Mouse (Mus musculus) forelimb bud, embryonic 11.5 days (tissue): ENCODE data around the gene Lrrc8d.

Source experiments
- DNase-seq: peaks from one replicate; pipeline ENCODE4 v3.0.0-alpha.2; 2012; ENCODE audit warnings: low read depth, low spot score

Gene Lrrc8d

GRCm38 (mm10) chr5:105715531-105716124, 15.9 kb downstream of the Lrrc8d start:
- no peak for DNase-seq

GRCm38 (mm10) chr5:105717294-105717693, 17.5 kb downstream of the Lrrc8d start:
- no peak for DNase-seq

- DNase-seq, result no peak
Observed at GRCm38 (mm10) chr5:105718138-105718670, 18.4 kb downstream of the Lrrc8d start.

DNA sequence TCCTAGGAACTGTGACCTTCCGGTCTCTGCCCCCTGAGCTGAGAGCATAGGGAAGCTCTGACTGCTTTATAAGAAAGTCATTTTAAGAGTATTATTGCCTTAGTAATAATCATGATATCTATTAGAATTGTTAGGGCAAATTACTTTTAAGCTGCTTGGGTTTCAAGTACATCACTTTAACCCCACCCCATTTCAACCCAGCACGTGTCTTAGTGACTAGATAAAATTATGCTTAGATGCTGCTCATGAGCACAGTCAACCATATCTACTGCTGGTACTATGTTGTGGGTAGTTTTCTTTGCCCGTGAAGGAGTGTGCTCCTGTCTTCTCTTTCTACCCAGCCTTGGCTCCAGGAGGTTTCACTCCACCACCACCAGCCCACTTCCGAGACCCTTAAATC, 21.5 kb downstream of the Lrrc8d start:
- DNase-seq, result no peak

DNA sequence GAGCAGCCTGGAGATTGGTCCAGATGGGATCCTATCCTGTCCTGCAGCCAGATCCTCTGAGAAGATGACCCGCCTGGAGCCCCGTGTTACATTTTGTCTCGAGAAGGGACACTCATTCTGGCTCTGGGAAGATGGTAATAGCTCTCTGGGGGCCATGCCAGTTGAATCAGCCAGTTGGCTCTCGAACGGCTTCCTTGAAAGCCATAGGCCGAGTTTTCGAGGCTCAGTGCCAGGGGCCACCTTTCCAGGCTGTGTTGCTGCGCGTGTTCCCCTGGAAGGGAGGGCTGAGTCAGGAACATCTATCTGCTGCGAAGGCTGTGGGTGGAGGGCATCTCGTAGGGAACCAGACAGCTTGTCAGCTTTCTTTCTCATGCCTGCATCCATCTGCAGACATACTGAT, 23.0 kb downstream of the Lrrc8d start:
- DNase-seq, result no peak

DNA sequence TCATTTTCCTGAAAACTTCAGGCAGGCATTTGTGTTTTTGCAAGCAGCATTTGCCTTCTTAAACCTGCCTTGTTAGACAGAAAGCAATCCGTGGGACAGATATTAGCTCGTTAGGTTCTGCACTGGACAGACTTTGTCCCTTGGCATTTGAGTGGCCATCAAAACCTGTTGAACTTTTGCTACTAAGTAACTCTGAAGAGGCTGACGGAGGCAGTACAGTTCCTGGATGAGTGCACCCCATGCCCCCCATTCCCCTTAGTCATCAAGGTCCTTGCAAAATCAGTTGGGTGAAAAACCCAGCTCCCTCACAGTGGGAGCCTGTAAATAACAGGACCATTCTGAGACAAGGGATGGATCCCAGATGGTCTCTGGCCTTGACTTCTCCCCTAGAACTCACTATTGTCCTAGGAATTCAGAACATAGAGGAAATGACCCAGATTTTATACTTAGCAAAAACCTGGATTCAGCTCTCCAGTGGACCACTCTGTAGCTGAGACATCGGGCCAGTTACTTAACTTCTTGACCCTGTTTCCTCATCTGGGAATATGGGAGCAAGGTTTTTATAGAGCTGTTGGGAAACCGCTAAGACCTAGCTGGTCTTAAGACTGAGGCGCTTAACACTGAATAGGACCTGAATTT, 30.5 kb downstream of the Lrrc8d start:
- DNase-seq, result no peak

DNA sequence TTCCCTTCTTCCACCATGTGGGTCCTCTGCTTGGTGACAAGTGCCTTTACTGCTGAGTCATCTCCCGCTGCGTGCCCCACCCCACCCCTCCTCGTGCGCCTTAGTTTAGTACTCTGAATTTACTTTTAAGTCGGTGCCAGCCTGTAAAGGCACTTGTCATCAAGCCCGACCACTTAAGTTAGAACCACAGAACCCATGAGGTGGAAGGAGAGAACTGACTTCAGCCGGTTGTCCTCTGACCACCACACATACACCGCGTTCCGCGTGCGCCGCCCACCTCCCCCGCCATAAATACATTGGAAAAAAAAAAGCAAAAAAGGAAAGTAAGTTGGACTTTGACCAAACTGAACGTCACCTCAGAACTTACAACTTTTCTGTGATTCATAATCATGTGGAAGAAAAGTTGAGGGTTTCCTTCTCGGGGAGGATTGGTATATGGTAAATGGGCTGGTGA, 31.4 kb downstream of the Lrrc8d start:
- no peak for DNase-seq

GRCm38 (mm10) chr5:105731627-105732432, 32.1 kb downstream of the Lrrc8d start:
- peak; percentile 48 for DNase-seq

DNA sequence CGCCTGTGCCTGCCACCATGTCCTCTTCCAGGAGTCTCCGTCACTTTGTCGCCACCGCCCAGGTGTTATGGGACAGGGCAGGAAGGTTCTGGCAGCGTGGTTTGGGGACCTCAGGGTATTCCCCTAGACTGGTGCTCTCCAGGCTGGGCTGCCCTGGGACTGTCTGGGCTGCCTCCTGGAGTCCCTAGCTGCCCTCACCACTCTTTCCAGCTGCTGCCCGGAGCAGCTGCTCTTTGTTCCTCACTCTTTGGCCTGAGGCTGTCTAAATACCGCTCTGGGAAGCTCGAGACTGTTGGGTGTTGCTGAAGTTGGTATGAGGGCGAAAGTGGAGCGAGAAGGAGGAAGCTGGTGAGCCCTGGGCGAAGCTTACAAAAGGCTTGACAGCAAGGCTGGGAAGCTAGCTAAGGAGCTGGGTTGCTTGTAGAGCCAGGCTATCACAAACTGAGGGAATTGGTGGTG, 32.7 kb downstream of the Lrrc8d start:
- peak; percentile 47 for DNase-seq

- DNase-seq, result no peak
Observed at GRCm38 (mm10) chr5:105733226-105733625, 33.5 kb downstream of the Lrrc8d start.

DNA sequence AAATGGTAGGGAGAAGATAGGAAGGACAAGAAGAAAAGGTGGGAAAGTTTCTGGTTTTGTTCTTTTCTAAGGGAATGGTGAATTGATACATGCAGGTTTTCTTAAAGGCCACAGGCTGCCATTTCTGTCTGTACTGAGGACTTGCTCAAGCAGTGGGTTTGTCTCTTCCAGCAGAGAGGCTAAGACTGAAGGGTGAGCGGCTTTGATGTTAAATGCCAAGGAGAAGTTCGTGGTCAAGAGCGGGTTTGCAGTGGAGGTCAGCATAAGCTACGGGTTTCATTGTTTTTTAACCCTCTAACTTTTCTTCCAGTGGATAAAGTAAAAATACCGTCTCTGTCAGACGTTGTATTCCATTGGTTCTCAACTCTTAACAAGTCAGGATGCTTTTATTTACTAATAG, 36.6 kb downstream of the Lrrc8d start:
- no peak for DNase-seq

DNA sequence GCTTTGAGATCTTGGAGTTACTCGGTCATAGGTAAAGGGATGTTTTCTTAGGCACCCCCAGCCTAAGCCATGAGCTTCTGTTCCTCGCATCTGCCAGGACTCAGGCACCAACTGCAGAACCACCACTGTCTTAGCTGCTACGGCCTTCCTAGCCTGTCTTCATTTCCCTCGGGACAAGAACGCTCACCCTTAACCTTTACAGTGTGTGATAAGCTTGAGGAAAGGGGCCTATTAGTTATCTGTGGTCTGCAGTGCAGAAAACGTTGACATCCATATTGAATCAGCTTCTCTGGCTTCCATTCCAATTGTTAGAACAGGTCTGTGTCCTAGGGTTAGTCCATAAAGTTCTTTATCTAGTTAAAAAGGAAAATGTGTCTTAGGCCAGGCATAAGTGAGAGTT, 37.4 kb downstream of the Lrrc8d start:
- no peak for DNase-seq

DNA sequence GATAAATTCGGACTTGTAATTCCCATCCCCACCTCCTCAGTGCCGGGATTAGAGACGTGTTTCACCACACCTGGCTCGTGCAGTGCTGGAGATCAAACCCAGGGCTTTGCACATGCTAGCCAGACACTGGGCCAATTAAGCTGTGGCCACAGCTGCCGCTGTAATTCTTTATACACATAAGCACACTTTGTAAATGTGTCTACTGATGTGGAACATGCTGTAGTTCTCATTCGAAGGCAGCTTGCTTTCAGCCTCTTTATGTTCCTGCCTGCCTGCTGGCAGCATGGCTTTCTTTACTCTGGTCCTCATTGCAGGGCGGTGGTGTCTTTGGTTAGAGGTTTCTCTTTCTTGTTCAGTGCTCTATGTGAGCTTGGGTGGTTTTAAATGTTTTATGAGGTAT, 40.7 kb downstream of the Lrrc8d start:
- DNase-seq, result peak; percentile 34

- DNase-seq, result no peak
Observed at GRCm38 (mm10) chr5:105742641-105743040, 42.9 kb downstream of the Lrrc8d start.

- no peak for DNase-seq
Observed at GRCm38 (mm10) chr5:105745324-105745723, 45.6 kb downstream of the Lrrc8d start.

- DNase-seq, result no peak
Observed at GRCm38 (mm10) chr5:105745927-105746454, 46.2 kb downstream of the Lrrc8d start.

DNA sequence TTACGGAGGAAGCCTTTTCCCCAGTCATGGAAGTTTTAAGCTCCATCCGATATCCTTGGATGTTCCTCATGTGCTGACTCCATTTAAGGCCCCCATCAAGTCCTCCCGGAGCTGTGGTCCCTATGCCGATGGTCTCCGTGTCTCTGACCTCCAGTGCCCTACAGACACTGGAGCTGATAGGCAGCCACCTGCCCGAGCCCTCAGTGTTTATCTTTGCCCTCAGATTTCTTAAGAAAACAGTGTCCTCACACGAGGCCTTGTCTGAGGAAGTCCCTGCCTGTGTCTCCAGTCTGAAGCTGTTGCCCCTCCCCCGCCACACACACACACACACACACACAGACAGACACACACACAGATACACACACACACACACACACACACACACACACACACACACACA, 55.0 kb downstream of the Lrrc8d start:
- no peak for DNase-seq

- no peak for DNase-seq
Observed at GRCm38 (mm10) chr5:105755491-105755890, 55.7 kb downstream of the Lrrc8d start.

DNA sequence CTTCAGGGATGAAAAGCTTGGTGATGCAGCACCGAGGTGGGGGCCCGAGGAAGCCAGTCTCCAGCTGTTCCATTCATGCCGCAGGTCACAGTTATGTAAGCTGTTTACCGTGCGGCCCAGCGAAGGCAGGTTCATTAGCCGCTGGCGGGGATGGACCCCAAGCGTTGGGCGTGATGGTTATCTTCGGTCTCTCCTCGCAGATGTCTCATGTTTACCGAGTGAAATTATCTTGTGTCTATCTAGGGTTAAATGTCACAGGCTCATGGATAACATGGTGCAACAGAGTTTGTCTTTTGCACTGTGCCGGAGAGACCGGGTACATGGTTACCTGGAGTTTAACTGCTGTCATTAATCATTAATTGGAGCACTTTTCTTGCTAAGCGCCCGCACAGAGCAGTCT, 58.2 kb downstream of the Lrrc8d start:
- DNase-seq, result no peak

DNA sequence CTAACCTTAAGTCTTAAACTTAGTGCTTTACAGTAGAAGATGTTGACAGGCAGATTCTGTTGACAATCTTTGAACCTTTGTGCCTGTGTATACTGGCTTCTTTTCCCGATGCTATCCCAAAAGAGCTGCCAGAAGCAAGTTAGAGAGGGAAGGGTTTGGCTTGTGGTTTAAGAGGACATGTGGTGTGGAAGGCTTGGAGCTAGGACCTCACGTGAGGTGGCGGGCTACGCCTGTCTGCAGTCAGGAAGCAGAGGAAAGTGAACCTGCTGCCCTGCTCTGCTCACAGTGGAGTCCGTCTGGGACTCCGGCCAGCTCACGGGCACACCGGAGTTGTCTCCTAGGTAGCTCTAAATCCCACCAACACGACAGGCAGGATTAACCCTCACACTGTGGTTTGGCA, 59.1 kb downstream of the Lrrc8d start:
- DNase-seq, result no peak

GRCm38 (mm10) chr5:105761848-105762482, 62.2 kb downstream of the Lrrc8d start:
- peak; percentile 60 for DNase-seq

GRCm38 (mm10) chr5:105764369-105764768, 64.6 kb downstream of the Lrrc8d start:
- DNase-seq, result no peak
